Mouse (Mus musculus) granulocyte monocyte progenitor cell, adult 5-6 weeks (primary cell): ENCODE measurements around the gene Atp5h. TPM values are rescaled to one million over a fixed set of nuclear protein-coding genes. Genes with fewer than 3 reads are reported as not detected.

Experiments
- ATAC-seq: replicated peaks from 2 replicates; pipeline ENCODE4 v1.8.0; 2016; ENCODE audit warnings: mild to moderate bottlenecking, moderate TSS enrichment, inconsistent platforms; ENCODE audit not compliant: poor library complexity, severe bottlenecking
- total RNA-seq, 2 experiments: library from RNA; stranded (forward) in 1 of 2; stranded (reverse) in 1 of 2; fragments of 200-712, 200-1000 nt in 1 of 2; fragments of >200 nt in 1 of 2; fragmentation: Nextera tagmentation in 1 of 2; gene quantifications; 2 replicates each; pipeline ENCODE4 v1.2.3; 2014 to 2017

Gene Atp5h
- total RNA-seq, 2 experiments from 2014 or later: 885 to 971 TPM

DNA sequence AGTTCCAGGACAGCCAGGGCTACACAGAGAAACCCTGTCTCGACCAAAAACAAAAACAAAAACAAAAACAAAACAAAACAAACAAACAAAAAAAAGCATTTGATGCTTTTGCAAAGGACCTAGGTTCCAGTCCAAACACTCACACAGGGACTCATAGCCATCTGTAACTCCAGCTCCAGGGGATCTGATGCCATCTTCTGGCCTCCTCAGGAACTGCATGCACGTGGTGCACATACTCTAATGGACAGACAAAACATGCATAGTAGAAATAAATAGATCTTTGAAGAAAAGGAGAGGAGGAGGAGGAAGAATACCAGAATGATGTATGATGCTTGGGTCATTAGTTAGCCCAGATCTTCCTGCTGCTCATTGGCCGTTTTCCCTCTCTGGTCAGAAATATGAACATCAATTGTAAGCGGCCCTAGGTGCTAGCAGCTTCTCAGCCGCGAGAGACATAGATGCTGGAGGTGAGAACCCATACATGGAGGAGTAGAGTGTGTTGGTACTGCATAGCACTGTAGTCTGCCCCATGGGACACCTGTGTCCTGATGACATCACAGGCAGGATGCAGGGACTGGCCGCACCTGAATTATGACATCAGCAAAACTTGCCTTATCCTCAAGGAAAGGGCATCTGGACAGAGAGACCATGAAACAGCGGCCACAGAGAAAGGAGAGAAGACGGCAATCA, 20.3 kb upstream of the Atp5h start, which contains the start of gene Trim80:
Gene Trim80 (plus strand): TSS at position 640 of the 690 bp plus-strand sequence.
- ATAC-seq: no peak

DNA sequence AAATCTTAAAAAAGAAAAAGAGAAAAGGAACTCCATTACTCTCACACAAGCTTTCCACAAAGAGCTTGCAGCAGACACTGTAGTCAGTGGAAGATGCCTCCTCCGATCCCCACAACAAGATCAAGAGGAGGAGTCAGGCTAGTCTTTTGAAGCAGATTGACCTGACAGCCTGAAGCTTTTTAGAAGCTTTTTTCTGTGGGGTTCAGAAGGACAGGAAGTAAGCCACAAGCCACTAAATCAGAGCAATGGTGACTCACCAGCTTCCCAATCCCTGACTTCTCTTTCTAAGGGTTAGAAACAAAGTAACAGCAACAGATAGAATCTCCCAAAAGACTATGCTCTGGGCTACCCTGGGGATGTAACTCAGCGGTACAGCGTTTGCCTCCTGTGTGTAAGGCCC, 19.6 kb upstream of the Atp5h start:
- no peak for ATAC-seq

GRCm38 (mm10) chr11:115437571-115438122, 17.9 kb upstream of the Atp5h start:
- no peak for ATAC-seq

- no peak; the same call in 1 of the 2 replicates for ATAC-seq
Observed at GRCm38 (mm10) chr11:115435596-115436337, 16.0 kb upstream of the Atp5h start.

GRCm38 (mm10) chr11:115433342-115433741, 13.6 kb upstream of the Atp5h start:
- no peak for ATAC-seq

DNA sequence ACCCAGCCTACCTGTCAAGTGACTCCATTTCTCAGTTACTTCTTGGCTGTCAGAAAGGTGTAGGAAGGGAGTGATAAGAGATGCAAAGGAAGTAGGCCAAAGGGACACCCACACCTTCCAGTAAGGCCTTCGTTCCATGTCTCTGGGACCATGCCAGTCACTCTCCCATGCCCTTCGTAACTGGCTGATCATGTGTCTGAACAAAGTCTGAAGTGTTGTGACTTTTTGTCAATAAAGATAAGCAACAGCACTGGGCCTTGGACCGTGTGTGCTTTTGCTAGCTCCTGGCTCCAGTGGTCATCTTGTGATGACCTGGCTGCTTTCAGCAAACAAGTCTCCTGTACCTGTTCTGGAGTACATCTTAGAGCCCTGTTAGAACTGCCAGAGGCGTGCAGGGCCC, 13.1 kb upstream of the Atp5h start:
- no peak for ATAC-seq

- no peak for ATAC-seq
Observed at GRCm38 (mm10) chr11:115430561-115430960, 10.8 kb upstream of the Atp5h start.

DNA sequence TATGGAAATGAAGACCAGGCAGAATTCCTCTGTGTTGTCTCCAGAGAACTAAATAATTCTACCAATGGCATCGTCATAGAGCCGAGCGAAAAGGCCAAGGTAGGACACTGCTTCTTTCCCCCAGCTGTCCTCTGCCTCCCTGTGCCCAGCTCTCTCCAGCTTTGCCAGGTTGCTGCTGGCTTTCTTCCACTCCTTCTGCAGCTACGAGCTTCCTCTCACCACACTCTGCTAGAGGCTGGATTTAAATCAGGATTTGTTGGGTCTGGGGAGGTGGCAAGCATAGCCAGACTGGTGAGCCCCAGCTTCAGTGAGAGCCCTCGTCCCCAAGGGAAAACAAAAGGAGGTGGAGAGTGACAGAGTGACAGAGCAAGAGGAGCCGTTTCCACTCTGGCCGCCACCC, 9.5 kb upstream of the Atp5h start:
- no peak for ATAC-seq

DNA sequence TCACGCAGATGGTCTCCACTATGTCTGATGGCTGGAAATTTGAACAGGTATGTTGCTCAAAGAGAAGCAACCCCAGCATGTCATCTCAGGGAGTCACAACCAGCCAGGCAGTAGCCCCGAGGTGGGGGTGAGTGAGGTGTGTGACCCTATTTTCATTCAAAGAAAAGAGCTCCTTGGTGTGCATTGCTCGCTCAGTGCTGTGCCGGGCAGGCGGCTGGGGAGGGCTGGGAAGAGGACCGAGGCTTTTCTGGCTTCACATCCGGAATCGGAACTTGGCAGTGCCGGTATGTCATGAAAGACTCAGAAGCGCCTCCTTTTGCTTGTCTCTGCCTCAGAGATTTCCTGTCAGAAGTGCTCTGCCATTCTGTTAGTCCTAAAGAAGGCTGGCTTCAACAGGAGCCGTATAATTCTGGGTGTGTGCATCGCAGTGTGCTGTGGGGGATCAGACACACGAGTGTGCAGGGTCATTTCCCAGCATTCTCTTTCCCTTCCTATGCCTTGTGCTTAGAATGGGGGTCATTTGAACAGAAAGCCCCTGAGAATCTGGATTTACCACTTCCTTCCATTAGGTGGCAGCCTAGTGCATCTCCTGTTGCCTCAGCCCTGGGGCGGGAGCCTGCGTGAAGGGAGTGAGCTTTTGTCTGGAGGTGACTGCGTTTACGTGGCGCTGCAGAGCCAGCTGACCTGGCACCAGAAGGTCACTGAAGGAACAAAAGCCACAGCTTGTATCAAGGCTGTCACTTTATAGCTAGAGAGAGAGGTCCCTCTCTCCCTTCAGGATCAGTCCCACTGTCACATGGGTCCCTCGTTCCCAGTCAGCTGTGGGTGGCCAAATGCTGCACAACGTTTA, 7.9 kb upstream of the Atp5h start:
- ATAC-seq: peak; percentile 89

- no peak for ATAC-seq
Observed at GRCm38 (mm10) chr11:115425671-115426070, 5.9 kb upstream of the Atp5h start.

DNA sequence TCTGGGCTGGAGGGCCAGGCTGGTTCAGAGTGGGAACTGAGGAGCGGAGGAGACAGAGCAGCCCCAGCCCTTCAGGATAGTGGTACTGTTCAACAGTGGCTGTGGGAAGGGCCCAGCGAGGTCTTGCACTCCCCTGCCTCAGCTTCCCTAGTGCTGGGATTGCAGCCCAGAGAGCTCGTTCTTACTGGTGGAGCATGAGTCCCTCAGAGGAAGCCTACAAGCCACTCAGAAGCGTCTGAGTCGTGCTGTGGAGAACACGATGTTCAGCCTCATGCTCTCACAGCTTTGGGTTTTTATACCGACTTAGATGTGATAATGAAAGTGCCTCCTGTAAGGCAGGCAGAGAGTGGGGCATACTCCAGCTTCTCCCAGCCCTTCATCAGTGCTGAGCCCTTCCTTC, 4.9 kb upstream of the Atp5h start:
- ATAC-seq: no peak

GRCm38 (mm10) chr11:115423091-115423490, 3.3 kb upstream of the Atp5h start:
- ATAC-seq: no peak

- no peak for ATAC-seq
Observed at GRCm38 (mm10) chr11:115421972-115422371, 2.2 kb upstream of the Atp5h start.

DNA sequence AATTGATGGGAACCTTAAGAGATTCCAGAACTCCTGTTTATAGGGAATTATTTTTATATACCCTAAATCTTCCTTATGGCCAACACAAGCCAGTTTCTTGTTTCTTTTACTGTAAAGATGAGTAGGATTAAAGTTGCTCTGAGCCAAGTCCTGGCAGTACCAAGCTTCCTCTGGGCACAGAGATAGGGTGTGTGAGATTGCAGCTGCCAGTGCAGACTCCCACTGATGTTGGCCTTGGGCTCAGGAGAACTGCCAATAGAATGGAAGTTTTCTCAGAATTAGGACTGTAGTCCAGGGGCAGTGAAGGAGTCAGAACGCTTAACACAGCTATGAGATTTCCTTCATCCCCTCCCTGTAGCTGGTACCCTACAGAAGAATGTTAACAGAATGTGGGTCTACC, 1.6 kb upstream of the Atp5h start:
- ATAC-seq: no peak

DNA sequence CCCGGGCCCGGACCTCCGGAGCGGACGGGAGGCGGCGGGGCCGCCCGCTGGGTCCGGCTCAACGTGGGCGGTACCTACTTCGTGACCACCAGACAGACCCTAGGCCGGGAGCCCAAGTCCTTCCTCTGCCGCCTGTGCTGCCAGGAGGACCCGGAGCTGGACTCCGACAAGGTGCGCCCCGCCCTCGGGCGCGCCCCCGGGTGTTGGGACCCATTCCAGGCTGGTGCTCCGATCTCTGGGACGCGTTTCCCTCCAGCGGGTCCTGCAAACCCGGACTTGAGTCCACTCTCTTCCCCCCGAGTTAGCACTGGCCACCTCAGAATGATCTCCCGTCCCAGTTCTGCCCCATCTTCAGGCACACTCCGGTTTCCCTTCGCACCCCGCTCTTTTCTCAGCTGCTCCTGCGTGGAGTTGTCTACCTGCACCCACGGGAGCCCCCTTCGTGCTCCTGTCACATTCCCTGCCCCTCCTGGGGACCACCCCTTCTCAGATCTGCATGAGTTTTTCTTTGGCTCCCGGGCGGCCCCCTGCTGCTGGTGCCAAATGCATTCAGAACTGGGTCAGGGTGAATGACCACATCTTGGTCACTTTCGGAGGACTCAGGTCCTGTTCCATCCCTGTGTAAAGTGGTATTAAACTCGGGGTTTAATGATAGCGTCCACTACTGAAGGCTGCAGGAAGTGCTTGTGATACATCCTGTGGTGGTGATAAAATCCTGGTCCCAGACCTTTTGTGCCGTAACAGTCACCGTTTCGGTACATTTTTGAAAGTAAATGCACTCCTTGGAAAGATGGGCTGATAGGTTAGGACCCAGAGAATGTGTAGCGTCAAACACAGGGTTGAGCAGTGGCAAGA, 801 bp upstream of the Atp5h start:
- ATAC-seq: 0 out of 2 replicates have a peak, but pooled peaks have one; percentile 18

DNA sequence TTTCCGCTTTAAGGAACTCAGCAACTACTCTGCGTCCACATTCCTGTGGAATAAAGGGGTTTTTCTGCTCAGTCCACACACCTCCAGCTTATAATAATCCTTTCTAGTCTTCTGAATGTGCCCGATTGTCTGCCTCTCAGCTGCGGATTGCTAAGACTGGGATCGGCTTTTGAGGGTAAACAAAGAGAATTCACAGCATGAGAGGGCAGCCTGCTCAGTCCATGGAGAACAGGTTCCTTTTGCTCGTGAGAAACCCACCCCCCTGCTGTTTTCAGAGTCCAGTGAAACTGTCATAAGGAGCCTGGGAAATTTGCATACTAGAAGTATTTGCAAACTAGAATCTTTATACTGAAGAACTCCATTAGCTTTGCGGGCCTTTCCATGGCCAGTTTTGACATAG, 10.2 kb downstream of the Atp5h start:
- no peak for ATAC-seq

- 0 out of 2 replicates have a peak, but pooled peaks have one; percentile 8 for ATAC-seq
Observed at GRCm38 (mm10) chr11:115408266-115408920, 11.4 kb downstream of the Atp5h start.

DNA sequence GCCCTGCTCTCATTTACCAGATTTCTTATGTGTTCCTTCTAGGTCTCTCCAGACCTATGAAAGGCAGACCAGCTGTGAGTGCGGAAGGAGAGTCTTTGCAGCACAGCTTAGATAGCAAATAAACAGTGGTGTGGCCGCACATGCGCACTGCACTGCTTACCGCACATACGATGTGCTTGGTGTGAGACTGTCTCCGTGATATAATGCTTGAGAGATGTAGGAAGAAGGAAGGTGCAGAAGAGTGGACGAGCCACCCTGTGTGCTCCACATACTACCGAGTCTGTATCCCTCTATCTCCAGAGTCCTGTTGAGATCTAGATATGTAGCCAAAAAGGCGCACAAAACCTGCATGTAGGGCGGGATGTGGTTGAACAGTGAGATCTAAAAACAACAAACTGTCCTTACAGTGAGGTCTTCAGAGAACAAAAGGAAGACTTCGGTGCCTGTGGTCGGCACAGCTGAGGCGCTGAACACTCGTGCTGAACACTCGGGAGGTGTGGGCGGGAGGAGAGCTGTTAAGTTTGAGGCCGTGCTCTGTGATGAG, 12.8 kb downstream of the Atp5h start:
- ATAC-seq: no peak

- ATAC-seq: no peak
Observed at GRCm38 (mm10) chr11:115405723-115406122, 14.0 kb downstream of the Atp5h start.
